Mouse (Mus musculus): ENCODE measurements at regions not wholly inside any gene's neighbourhood (a gene's known extent, or its start where the extent isn't known, plus 50 kb on each side); places are given as distances from the start of the nearest gene placed in this dataset.
A peak's percentile ranks its signal among the peaks of the same experiment; 100 is the strongest.

GRCm38 (mm10) chr6:116767738-116768522 lies 51.2 kb upstream of the Tmem72 start:
- DNase-seq (ENCODE audit: low read depth, low spot score): no peak

GRCm38 (mm10) chr6:116774954-116775675 lies 58.4 kb upstream of the Tmem72 start:
- DNase-seq (ENCODE audit: low read depth, low spot score): no peak

GRCm38 (mm10) chr6:116786553-116787335 lies 70.0 kb upstream of the Tmem72 start:
- DNase-seq (ENCODE audit: low read depth, low spot score): no peak

- DNase-seq (ENCODE audit: low read depth, low spot score): no peak
Measured at GRCm38 (mm10) chr6:116793321-116793960, 76.7 kb upstream of the Tmem72 start.

GRCm38 (mm10) chr6:116793961-116794336 lies 77.2 kb upstream of the Tmem72 start:
- DNase-seq (ENCODE audit: low read depth, low spot score): no peak

- no peak for DNase-seq (ENCODE audit: low read depth, low spot score)
Measured at GRCm38 (mm10) chr6:116821215-116821912, 104.7 kb upstream of the Tmem72 start.

GRCm38 (mm10) chr6:116822605-116823004 lies 105.9 kb upstream of the Tmem72 start:
- no peak for DNase-seq (ENCODE audit: low read depth, low spot score)

GRCm38 (mm10) chr6:116825628-116826027 lies 108.9 kb upstream of the Tmem72 start:
- DNase-seq (ENCODE audit: low read depth, low spot score): no peak

GRCm38 (mm10) chr6:116829341-116829740 lies 112.6 kb upstream of the Tmem72 start:
- DNase-seq (ENCODE audit: low read depth, low spot score): peak; percentile 4

- no peak for DNase-seq (ENCODE audit: low read depth, low spot score)
Measured at GRCm38 (mm10) chr6:116845990-116846862, 129.5 kb upstream of the Tmem72 start.

GRCm38 (mm10) chr6:116848538-116849093 lies 131.9 kb upstream of the Tmem72 start:
- no peak for DNase-seq (ENCODE audit: low read depth, low spot score)

GRCm38 (mm10) chr6:116854029-116854428 lies 137.3 kb upstream of the Tmem72 start:
- DNase-seq (ENCODE audit: low read depth, low spot score): no peak

GRCm38 (mm10) chr6:116856093-116856492 lies 139.4 kb upstream of the Tmem72 start:
- no peak for DNase-seq (ENCODE audit: low read depth, low spot score)

GRCm38 (mm10) chr6:116856917-116857491 lies 140.3 kb upstream of the Tmem72 start:
- no peak for DNase-seq (ENCODE audit: low read depth, low spot score)

- DNase-seq (ENCODE audit: low read depth, low spot score): no peak
Measured at GRCm38 (mm10) chr6:116863130-116863529, 146.4 kb upstream of the Tmem72 start.

- no peak for DNase-seq (ENCODE audit: low read depth, low spot score)
Measured at GRCm38 (mm10) chr6:116863626-116864025, 146.9 kb upstream of the Tmem72 start.

- DNase-seq (ENCODE audit: low read depth, low spot score): no peak
Measured at GRCm38 (mm10) chr6:116893299-116893698, 176.6 kb upstream of the Tmem72 start.

GRCm38 (mm10) chr6:116894252-116894651 lies 177.5 kb upstream of the Tmem72 start:
- DNase-seq (ENCODE audit: low read depth, low spot score): no peak

GRCm38 (mm10) chr6:116895114-116895513 lies 178.4 kb upstream of the Tmem72 start:
- DNase-seq (ENCODE audit: low read depth, low spot score): peak; percentile 13

Measured in retina, adult 2 months (tissue).